Comparison of ENCODE assay signal across 10 mouse cellular contexts in the genomic region with DNA sequence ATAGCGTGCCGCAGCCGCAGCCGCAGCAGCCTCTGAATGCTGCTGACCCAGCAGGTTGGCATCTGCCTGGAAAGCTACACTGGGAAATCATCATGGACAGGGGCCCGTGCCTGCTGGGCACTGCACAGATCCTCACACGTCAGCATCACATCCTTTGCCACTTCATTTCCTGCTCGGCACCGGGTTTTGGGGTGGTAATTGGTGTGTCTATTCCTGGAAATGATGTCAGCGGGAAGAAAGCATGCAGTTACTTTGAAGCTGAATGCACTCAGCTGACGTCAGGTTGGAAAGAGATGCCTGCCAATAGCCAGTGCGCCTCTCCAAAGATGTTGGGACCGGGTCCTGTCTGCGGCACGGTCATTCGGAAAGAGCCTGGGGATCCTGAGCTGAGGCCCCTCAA. TPM values are rescaled to one million over a fixed set of nuclear protein-coding genes. Genes with fewer than 3 reads are reported as not detected.
A peak's percentile ranks its signal among the peaks of the same experiment; 100 is the strongest.
DNase-seq lines count a peak whose midpoint lies in the region; ATAC-seq and TF ChIP-seq lines count a peak whose summit lies in the region.
"Had no signal": no experiment of that assay in that cellular context is flagged by ENCODE, and none has a peak within 500 bp of the region (broad histone marks: within the 10 kb centered on the region; RNA-seq: fewer than 3 reads in every experiment).

No protein-coding gene starts in this region.

- no peak for TF ChIP-seq CTCF in cerebellum, adult 2 months (IDR thresholded peaks at IDR 0.05; ENCODE audit: borderline replicate concordance, insufficient read depth, low read depth, low read length)
- no peak for TF ChIP-seq CTCF in heart, postnatal 0 days (IDR thresholded peaks at IDR 0.05; ENCODE audit: low read depth)

- WGBS in cerebellum, adult 2 months, result 18% methylated on average over 15 of the region's 15 CpGs
- WGBS in heart, postnatal 0 days, result 30% methylated on average over 15 of the region's 15 CpGs
- 88% methylated on average over 15 of the region's 15 CpGs for WGBS in hindbrain, embryonic 11.5 days

- no peak; the same call in 1 of the 2 replicates for TF ChIP-seq POLR2A in cerebellum, adult 2 months (IDR thresholded peaks at IDR 0.05; ENCODE audit: borderline replicate concordance, insufficient read depth, low read length)

- H3K27me3 ChIP-seq in cerebellum, adult 2 months (ENCODE audit: control insufficient read depth, insufficient read depth, low read length), result no peaks in the 10 kb centered on the region
- no peaks in the 10 kb centered on the region for H3K27me3 ChIP-seq in heart, postnatal 0 days (ENCODE audit: control insufficient read depth, insufficient read depth, low read length)
- H3K27me3 ChIP-seq in hindbrain, embryonic 11.5 days (ENCODE audit: control insufficient read depth, insufficient read depth, low read length), result no peaks in the 10 kb centered on the region

- no peaks in the 10 kb centered on the region for H3K9me3 ChIP-seq in heart, postnatal 0 days (replicated peaks; ENCODE audit: control insufficient read depth, low read length)
- H3K9me3 ChIP-seq in hindbrain, embryonic 11.5 days (ENCODE audit: control insufficient read depth, low read length), result no peaks in the 10 kb centered on the region

- TF ChIP-seq EP300 in heart, postnatal 0 days (IDR thresholded peaks at IDR 0.05; ENCODE audit: low read depth), result 0 out of 2 replicates have a peak, but pooled peaks have one; percentile 51

- H3K9ac ChIP-seq in heart, postnatal 0 days (replicated peaks; ENCODE audit: low read depth, low read length), result no peak overlapping the region
- H3K9ac ChIP-seq in hindbrain, embryonic 11.5 days (ENCODE audit: low read depth, low read length), result no peak overlapping the region

- peak; percentile 53 for DNase-seq in layer of hippocampus, adult 11-12 months (ENCODE audit: low spot score)
- DNase-seq in layer of hippocampus, postnatal 25 days (ENCODE audit: extremely low spot score in 1 of 2, low spot score in 1 of 2), result no peak
- DNase-seq in cerebellum, adult 2 months, result peak; percentile 75 to 90
- peak; percentile 82 for DNase-seq in heart, postnatal 0 days (ENCODE audit: low spot score)
- peak; percentile 82 for DNase-seq in lung, postnatal 36 days
- no peak for DNase-seq in urinary bladder, postnatal 10 days (ENCODE audit: low spot score)
- no peak for DNase-seq in adrenal gland, adult 2 months
- DNase-seq in hindbrain, embryonic 11.5 days (ENCODE audit: low spot score), result no peak

- H3K4me3 ChIP-seq in cerebellum, adult 2 months (replicated peaks; ENCODE audit: insufficient read depth, low read depth, low read length), result no peak overlapping the region
- H3K4me3 ChIP-seq in heart, postnatal 0 days (ENCODE audit: low read depth, low read length), result no peak overlapping the region
- no peak overlapping the region for H3K4me3 ChIP-seq in hindbrain, embryonic 11.5 days (ENCODE audit: low read depth, low read length)

- peaks cover 14% of the 10 kb centered on the region; the same call in 1 of the 2 replicates for H3K4me1 ChIP-seq in cerebellum, adult 2 months (ENCODE audit: control insufficient read depth, insufficient read depth, low read length)
- H3K4me1 ChIP-seq in heart, postnatal 0 days (ENCODE audit: control insufficient read depth, insufficient read depth), result peaks cover 4% of the 10 kb centered on the region; the same call in 1 of the 2 replicates
- H3K4me1 ChIP-seq in hindbrain, embryonic 11.5 days (replicated peaks; ENCODE audit: control insufficient read depth, insufficient read depth, low read length), result no peaks in the 10 kb centered on the region

- peak; percentile 67 for ATAC-seq in heart, postnatal 0 days (ENCODE audit: insufficient read depth, low read depth)
- ATAC-seq in hindbrain, embryonic 11.5 days (ENCODE audit: low FRiP score), result no peak

- no peaks in the 10 kb centered on the region for H3K36me3 ChIP-seq in heart, postnatal 0 days (replicated peaks; ENCODE audit: control insufficient read depth, insufficient read depth, low read length)
- H3K36me3 ChIP-seq in hindbrain, embryonic 11.5 days (ENCODE audit: control insufficient read depth, insufficient read depth, low read length), result no peaks in the 10 kb centered on the region

- peak overlapping the region; percentile 83 for H3K27ac ChIP-seq in cerebellum, adult 2 months (ENCODE audit: insufficient read depth, low read length)
- H3K27ac ChIP-seq in heart, postnatal 0 days (ENCODE audit: low read depth), result peak overlapping the region; percentile 54
- H3K27ac ChIP-seq in hindbrain, embryonic 11.5 days (ENCODE audit: low read depth, low read length), result no peak overlapping the region

- peak overlapping the region; percentile 46 for H3K4me2 ChIP-seq in heart, postnatal 0 days (ENCODE audit: low read depth, low read length)
- H3K4me2 ChIP-seq in hindbrain, embryonic 11.5 days (replicated peaks; ENCODE audit: low read depth, low read length), result no peak overlapping the region

RNA-seq across cellular contexts. Expression of gene Ccdc63, which starts 2.9 kb away (rescaled TPM):
- total RNA-seq in layer of hippocampus, postnatal 25 days (2021), result under 1 TPM; 0.74 to 0.94 TPM
- 9.3 and 11.9 TPM in 2 replicates for polyA plus RNA-seq in cerebellum, adult 2 months (2012; rRNA removed)
- total RNA-seq in heart, postnatal 0 days (2014; rRNA removed; ENCODE audit: low replicate concordance), result not detected in 2 replicates
- polyA plus RNA-seq in heart, postnatal 0 days (2015; fragmentation: Nextera tagmentation; extraction: Ambion mirVana), result 0.26 and 0.27 TPM in 2 replicates
- not detected for total RNA-seq in adrenal gland, adult 2 months (2021)
- polyA plus RNA-seq in adrenal gland, adult 2 months (2012; rRNA removed), result not detected in 2 replicates
- not detected in 2 replicates for polyA plus RNA-seq in hindbrain, embryonic 11.5 days (2014; fragmentation: Nextera tagmentation; extraction: Ambion mirVana)
- total RNA-seq: liver, adult 2 months had no signal
- polyA plus RNA-seq: liver, adult 2 months had no signal

RNA-seq across cellular contexts. Expression of gene Ppp1cc, which starts 14.5 kb away (rescaled TPM):
- 100 to 1,000 TPM; 208 to 211 TPM for total RNA-seq in layer of hippocampus, postnatal 25 days (2021)
- 410 and 458 TPM in 2 replicates for polyA plus RNA-seq in cerebellum, adult 2 months (2012; rRNA removed)
- total RNA-seq in heart, postnatal 0 days (2014; rRNA removed; ENCODE audit: low replicate concordance), result 199 and 295 TPM in 2 replicates
- polyA plus RNA-seq in heart, postnatal 0 days (2015; fragmentation: Nextera tagmentation; extraction: Ambion mirVana), result 146 and 157 TPM in 2 replicates
- 100 to 1,000 TPM; 181 to 207 TPM for total RNA-seq in adrenal gland, adult 2 months (2021)
- polyA plus RNA-seq in adrenal gland, adult 2 months (2012; rRNA removed), result 36.4 and 36.6 TPM in 2 replicates
- 293 and 305 TPM in 2 replicates for polyA plus RNA-seq in hindbrain, embryonic 11.5 days (2014; fragmentation: Nextera tagmentation; extraction: Ambion mirVana)

RNA-seq across cellular contexts. Expression of gene Myl2, which starts 42.8 kb away (rescaled TPM):
- total RNA-seq in layer of hippocampus, postnatal 25 days (2021), result under 1 TPM in 1 of 2 experiments, not detected in 1; 0.91 TPM
- 0.92 and 1.6 TPM in 2 replicates for polyA plus RNA-seq in cerebellum, adult 2 months (2012; rRNA removed)
- 7,568 and 8,637 TPM in 2 replicates for total RNA-seq in heart, postnatal 0 days (2014; rRNA removed; ENCODE audit: low replicate concordance)
- 15,488 and 15,525 TPM in 2 replicates for polyA plus RNA-seq in heart, postnatal 0 days (2015; fragmentation: Nextera tagmentation; extraction: Ambion mirVana)
- not detected for total RNA-seq in adrenal gland, adult 2 months (2021)
- polyA plus RNA-seq in adrenal gland, adult 2 months (2012; rRNA removed), result not detected in 2 replicates
- 0.77 and 1.2 TPM in 2 replicates for polyA plus RNA-seq in hindbrain, embryonic 11.5 days (2014; fragmentation: Nextera tagmentation; extraction: Ambion mirVana)
- polyA plus RNA-seq: liver, adult 2 months; small intestine, adult 2 months had no signal

Comparison
In these comparisons a context has a peak if more than half of its experiments do, and no peak if none do; other contexts are left out.
1. DNase-seq: peak in layer of hippocampus, adult 11-12 months (single experiment), cerebellum, adult 2 months (2 of 2), heart, postnatal 0 days (single experiment) and lung, postnatal 36 days (single experiment); none in layer of hippocampus, postnatal 25 days (0 of 2), urinary bladder, postnatal 10 days (single experiment), adrenal gland, adult 2 months (single experiment) and hindbrain, embryonic 11.5 days (single experiment).
2. RNA of gene Myl2, which starts 42.8 kb away (polyA plus RNA-seq): 15,488 to 15,525 TPM in heart, postnatal 0 days; 0.92 to 1.6 TPM in cerebellum, adult 2 months, 0.77 to 1.2 TPM in hindbrain, embryonic 11.5 days and not detected in adrenal gland, adult 2 months; every median in the first group is over 1,000 times any median in the second.